Mouse (Mus musculus) ES-E14 (cell line): ENCODE measurements around the gene Senp5.

Experiments
- CHD2 ChIP-seq: IDR thresholded peaks from 2 replicates; pipeline ENCODE4 v1.6.1; 2014; ENCODE audit warnings: mild to moderate bottlenecking, low read depth, low read length, inconsistent platforms
- HCFC1 ChIP-seq: IDR thresholded peaks from 2 replicates; pipeline ENCODE4 v1.6.1; 2012; ENCODE audit warnings: low read length, inconsistent platforms, borderline replicate concordance; ENCODE audit not compliant: insufficient read depth
- MAFK ChIP-seq: IDR thresholded peaks from 2 replicates; pipeline ENCODE4 v1.6.1; 2014; ENCODE audit warnings: mild to moderate bottlenecking, low read depth, low read length, inconsistent platforms; ENCODE audit not compliant: insufficient read depth

DNA sequence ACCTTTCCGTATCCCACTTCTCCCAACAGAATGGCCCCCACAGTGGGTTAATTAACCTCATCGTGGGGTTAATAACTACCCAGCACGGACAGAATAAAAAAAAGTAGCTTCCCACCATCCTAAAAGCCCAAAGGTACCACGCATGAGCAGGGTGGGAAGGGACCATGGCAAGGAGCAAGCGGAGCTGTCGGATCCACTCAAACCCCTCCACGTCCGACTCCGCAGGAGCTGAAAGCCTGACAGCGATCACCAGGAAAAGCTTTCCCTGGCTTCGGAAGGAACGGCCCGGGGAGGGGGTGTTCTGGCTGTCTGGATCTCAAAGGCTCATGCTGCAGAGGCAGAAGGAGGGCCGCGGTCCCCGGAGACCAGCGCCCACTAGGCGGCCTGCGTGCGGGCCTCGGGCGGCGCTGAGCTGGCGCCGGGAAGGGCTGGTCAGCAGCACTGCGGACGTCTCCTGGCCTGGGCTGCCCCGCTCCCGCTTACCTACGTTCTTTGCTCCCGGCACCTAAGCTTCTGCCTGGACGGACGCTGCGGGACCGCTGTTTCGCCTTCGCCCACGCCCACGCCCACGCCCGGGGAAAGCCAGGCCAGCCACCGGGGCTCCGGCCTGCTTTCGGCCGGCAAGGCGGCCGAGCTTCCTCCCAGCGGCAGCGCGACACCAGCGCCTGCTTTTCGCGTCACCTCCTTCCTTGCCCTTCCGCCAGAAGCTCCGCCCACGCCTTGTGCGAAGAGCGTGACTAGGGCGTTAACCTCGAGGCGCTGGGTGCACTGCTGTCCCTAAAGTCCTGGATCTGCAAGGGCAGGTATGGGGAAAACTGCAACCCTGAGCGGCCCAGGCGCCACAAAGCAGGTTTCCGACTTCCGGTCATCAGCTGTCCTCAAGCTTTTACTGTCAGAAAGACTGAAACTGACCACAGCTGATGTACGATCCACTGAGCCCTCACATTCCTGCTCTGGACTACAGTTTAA is at the start of gene Senp5:
- TF ChIP-seq HCFC1 (peak; percentile 74), CHD2 (0 out of 2 replicates have a peak, but pooled peaks have one; percentile 10), MAFK (no peak)
